Mouse (Mus musculus) heart, embryonic 10.5 days (tissue): ENCODE results near the gene Tmem236. TPM values are rescaled to one million over a fixed set of nuclear protein-coding genes. Genes with fewer than 3 reads are reported as not detected.

ENCODE experiments used
- microRNA counts: library from miRNA; unstranded; fragments of <30 nt; microRNA quantifications from one replicate; lab custom pipeline; 2017
- microRNA-seq: library from miRNA; unstranded; fragments of <30 nt; microRNA quantifications from one replicate; pipeline ENCODE4, GENCODE M21; 2017
- polyA plus RNA-seq: library from polyadenylated mRNA; unstranded; fragments of >200 nt; fragmentation: Nextera tagmentation; extraction: Ambion mirVana; gene quantifications from 2 replicates; pipeline ENCODE4 v1.2.1, GENCODE M21; 2016

The Tmem236 gene
- polyA plus RNA-seq, 1 experiment from 2014 or later: not detected

MicroRNAs encoded within 50 kb of the gene (microRNA counts, 519-probe panel; counts per million panel counts)
- not detected for microRNA mmu-miR-511 (lab: Ali Mortazavi, UCI)

Small RNA genes within 50 kb of the gene (microRNA-seq; reads per million reads assigned to microRNA genes)
- 0.76 reads per million for gene Mir511

Other genes starting within 250 kb of the Tmem236 start
- 190 and 271 TPM in 2 replicates for gene Hacd1, start 118.4 kb upstream of the Tmem236 start, polyA plus RNA-seq
- 67.3 and 72.6 TPM in 2 replicates for gene Stam, start 100.4 kb upstream of the Tmem236 start, polyA plus RNA-seq
- 0.54 and 1.6 TPM in 2 replicates for gene Mrc1, start 54.9 kb downstream of the Tmem236 start, polyA plus RNA-seq
- not detected in 2 replicates for gene Slc39a12, start 213.8 kb downstream of the Tmem236 start, polyA plus RNA-seq